14 mouse cellular contexts compared by ENCODE assay signal in genomic region chr8:111693261-111693741, GRCm38 (mm10). TPM values are rescaled to one million over a fixed set of nuclear protein-coding genes. Genes with fewer than 3 reads are reported as not detected.
DNase-seq lines count a peak whose midpoint lies in the region; ATAC-seq lines count a peak whose summit lies in the region.
"Had no signal": no experiment of that assay in that cellular context is flagged by ENCODE, and none has a peak within 500 bp of the region (broad histone marks: within the 10 kb centered on the region; RNA-seq: fewer than 3 reads in every experiment).

No protein-coding gene starts in this region.

- H3K9me3 ChIP-seq in embryonic facial prominence, embryonic 15.5 days (replicated peaks) = no peaks in the 10 kb centered on the region
- H3K9me3 ChIP-seq: forebrain, embryonic 10.5 days had no signal

- H3K27ac ChIP-seq in embryonic facial prominence, embryonic 15.5 days (replicated peaks) = no peak overlapping the region
- H3K27ac ChIP-seq: forebrain, embryonic 10.5 days; left cerebral cortex, adult 2 months had no signal

- no peak overlapping the region for H3K4me2 ChIP-seq in embryonic facial prominence, embryonic 15.5 days (replicated peaks)

- H3K27me3 ChIP-seq in embryonic facial prominence, embryonic 15.5 days = no peaks in the 10 kb centered on the region

- intact Hi-C loops in gastrocnemius, postnatal 14 days (cut with DNase I; ENCODE audit: low total_unique reads) = no loop called here

- H3K4me1 ChIP-seq in embryonic facial prominence, embryonic 15.5 days = no peaks in the 10 kb centered on the region

- no peak overlapping the region for H3K9ac ChIP-seq in embryonic facial prominence, embryonic 15.5 days

- ATAC-seq in embryonic facial prominence, embryonic 15.5 days (ENCODE audit: insufficient number of reproducible peaks, low FRiP score, low TSS enrichment, low read depth) = 0 out of 2 replicates have a peak, but pooled peaks have one; percentile 31
- no peak for ATAC-seq in megakaryocyte-erythroid progenitor cell, adult 5-6 weeks (replicated peaks; ENCODE audit: low FRiP score, low TSS enrichment, poor library complexity, severe bottlenecking)
- ATAC-seq: inflammation-experienced regulatory T-cells, adult 6 months; midbrain, embryonic 16.5 days had no signal

- H3K36me3 ChIP-seq in embryonic facial prominence, embryonic 15.5 days = no peaks in the 10 kb centered on the region
- H3K36me3 ChIP-seq: forebrain, embryonic 10.5 days had no signal

- peak; percentile 64 for DNase-seq in kidney, adult 9 months
- DNase-seq in kidney, postnatal 14 days = no peak
- DNase-seq in adipocyte (ENCODE audit: low spot score) = peak; percentile 53
- DNase-seq in kidney, postnatal 36 days = peak; percentile 47 to 57
- no peak for DNase-seq in layer of hippocampus, adult 9-10 months (ENCODE audit: low spot score)
- DNase-seq in gastrocnemius, postnatal 14 days = no peak

- 44% methylated on average over 6 of the region's 6 CpGs for WGBS in embryonic facial prominence, embryonic 15.5 days

- H3K4me3 ChIP-seq in embryonic facial prominence, embryonic 15.5 days (replicated peaks) = no peak overlapping the region
- H3K4me3 ChIP-seq: forebrain, embryonic 10.5 days; left cerebral cortex, adult 2 months had no signal

RNA-seq across cellular contexts. Expression of gene Ctrb1, which starts 2.5 kb away (rescaled TPM):
- polyA plus RNA-seq in embryonic facial prominence, embryonic 15.5 days (2015; fragmentation: Nextera tagmentation; extraction: Ambion mirVana) = 0.32 TPM in 1 of 2 replicates, not detected in the other
- not detected in 2 replicates for total RNA-seq in megakaryocyte-erythroid progenitor cell, adult 5-6 weeks (2014; fragmentation: Nextera tagmentation)
- not detected in 2 replicates for total RNA-seq in megakaryocyte-erythroid progenitor cell, adult 5-6 weeks (2017)
- total RNA-seq in gastrocnemius, postnatal 14 days (2021) = under 1 TPM in 1 of 2 experiments, not detected in 1; 0.44 TPM
- total RNA-seq: common myeloid progenitor, adult 5-6 weeks; left cerebral cortex, adult 2 months; neutrophil, adult 5-6 weeks had no signal
- polyA plus RNA-seq: forebrain, embryonic 10.5 days; inflammation-experienced regulatory T-cells, adult 6 months; midbrain, embryonic 16.5 days had no signal

RNA-seq across cellular contexts. Expression of gene Zfp1, which starts 50.1 kb away (rescaled TPM):
- 22.3 and 25.9 TPM in 2 replicates for polyA plus RNA-seq in embryonic facial prominence, embryonic 15.5 days (2015; fragmentation: Nextera tagmentation; extraction: Ambion mirVana)
- 13.5 and 13.9 TPM in 2 replicates for total RNA-seq in megakaryocyte-erythroid progenitor cell, adult 5-6 weeks (2014; fragmentation: Nextera tagmentation)
- total RNA-seq in megakaryocyte-erythroid progenitor cell, adult 5-6 weeks (2017) = 3.6 and 11.5 TPM in 2 replicates
- 1 to 10 TPM; 7.4 to 8.4 TPM for total RNA-seq in gastrocnemius, postnatal 14 days (2021)

RNA-seq across cellular contexts. Expression of gene Bcar1, which starts 50.3 kb away (rescaled TPM):
- polyA plus RNA-seq in embryonic facial prominence, embryonic 15.5 days (2015; fragmentation: Nextera tagmentation; extraction: Ambion mirVana) = 31.9 and 40.2 TPM in 2 replicates
- total RNA-seq in megakaryocyte-erythroid progenitor cell, adult 5-6 weeks (2014; fragmentation: Nextera tagmentation) = 0.17 TPM in 1 of 2 replicates, not detected in the other
- not detected in 2 replicates for total RNA-seq in megakaryocyte-erythroid progenitor cell, adult 5-6 weeks (2017)
- total RNA-seq in gastrocnemius, postnatal 14 days (2021) = 10 to 100 TPM; 15.5 to 17.4 TPM
- total RNA-seq: common myeloid progenitor, adult 5-6 weeks had no signal

Comparison
In these comparisons a context has a peak if more than half of its experiments do, and no peak if none do; other contexts are left out.
1. DNase-seq: peak in kidney, adult 9 months (single experiment), adipocyte (single experiment) and kidney, postnatal 36 days (2 of 2); none in kidney, postnatal 14 days (single experiment), layer of hippocampus, adult 9-10 months (single experiment) and gastrocnemius, postnatal 14 days (single experiment).
2. RNA of gene Bcar1, which starts 50.3 kb away (total RNA-seq): 15.5 to 17.4 TPM in gastrocnemius, postnatal 14 days; 0.17 TPM in megakaryocyte-erythroid progenitor cell, adult 5-6 weeks; every median in the first group is over 10 times any median in the second.